Mouse (Mus musculus) cerebellum, postnatal 36 days (tissue): ENCODE measurements around the gene Gm49337.

ENCODE experiments used
- DNase-seq, 2 experiments: peaks; one replicate each; pipeline ENCODE4 v3.0.0; 2021 to 2022; ENCODE audit warnings: mixed read lengths in 2 of 2

The Gm49337 gene

DNA sequence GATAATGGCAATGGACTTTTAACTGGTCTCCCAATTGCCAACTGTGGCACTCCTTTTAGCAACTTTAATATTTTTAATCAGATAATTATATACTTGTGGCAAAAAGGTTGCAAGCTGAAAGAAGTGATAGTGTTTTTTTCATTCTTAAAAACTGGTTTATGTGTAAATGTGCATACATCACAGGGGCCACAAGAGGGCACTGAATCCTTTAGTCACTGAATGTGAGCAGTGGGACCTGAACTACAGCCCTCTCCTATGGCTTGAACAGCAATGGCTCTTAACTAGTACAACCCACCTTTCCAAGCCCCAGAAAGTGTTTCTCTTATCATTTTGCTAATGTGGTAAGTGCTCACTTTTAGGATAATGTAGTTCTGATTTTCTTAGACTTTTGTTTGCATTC is 168.9 kb downstream of the Gm49337 start:
- DNase-seq, result peak; percentile 57 to 70
